In the genomic region with DNA sequence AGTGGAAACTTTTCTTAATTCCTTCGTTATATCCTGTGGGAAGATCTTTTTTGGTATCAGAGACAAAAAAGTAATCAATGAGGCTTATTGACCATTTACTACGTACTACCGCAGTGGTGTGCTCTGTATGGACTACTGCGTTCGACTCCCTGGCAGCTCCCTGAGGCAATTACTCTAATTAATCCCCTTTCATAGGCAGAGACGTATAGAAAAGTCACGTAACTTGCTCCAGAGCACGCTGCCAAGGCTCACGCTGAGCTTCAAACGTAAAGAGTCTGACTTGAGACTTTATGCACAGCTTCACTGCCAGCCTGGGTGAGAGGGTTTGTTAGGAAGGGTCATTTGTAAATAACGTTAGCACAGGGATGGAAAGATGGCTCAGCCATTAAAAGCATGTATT, we compare ENCODE assay signal across 18 mouse cellular contexts. TPM values are rescaled to one million over a fixed set of nuclear protein-coding genes. Genes with fewer than 3 reads are reported as not detected.
"Had no signal": no experiment of that assay in that cellular context is flagged by ENCODE, and none has a peak within 500 bp of the region (broad histone marks: within the 10 kb centered on the region; RNA-seq: fewer than 3 reads in every experiment).

No protein-coding gene starts in this region.

- H3K36me3 ChIP-seq: midbrain, embryonic 10.5 days; midbrain, embryonic 12.5 days; neural tube, embryonic 13.5 days; neural tube, embryonic 15.5 days; stomach, embryonic 15.5 days had no signal

- H3K4me1 ChIP-seq: midbrain, embryonic 10.5 days; neural tube, embryonic 15.5 days; stomach, embryonic 15.5 days had no signal

- ATAC-seq: midbrain, embryonic 16.5 days had no signal

- H3K4me2 ChIP-seq: lung, embryonic 14.5 days; midbrain, embryonic 12.5 days; neural tube, embryonic 13.5 days; neural tube, embryonic 15.5 days; stomach, embryonic 15.5 days had no signal

- DNase-seq: lung, adult 18-20 months; lung, embryonic 14.5 days; lung, postnatal 10 days; lung, postnatal 4 days; midbrain, embryonic 14.5 days; right cerebral cortex, adult 18-20 months; right cerebral cortex, postnatal 14 days; thymus, adult 2 months; thymus, postnatal 25 days; thymus, postnatal 4 days had no signal

- H3K27ac ChIP-seq: midbrain, embryonic 10.5 days; midbrain, embryonic 12.5 days; neural tube, embryonic 13.5 days; neural tube, embryonic 15.5 days; stomach, embryonic 15.5 days; stomach, postnatal 0 days had no signal

- H3K9ac ChIP-seq: lung, embryonic 14.5 days; midbrain, embryonic 12.5 days; neural tube, embryonic 13.5 days; neural tube, embryonic 15.5 days; stomach, embryonic 15.5 days had no signal

- H3K27me3 ChIP-seq: midbrain, embryonic 12.5 days; neural tube, embryonic 13.5 days; neural tube, embryonic 15.5 days; stomach, embryonic 15.5 days had no signal

- H3K9me3 ChIP-seq: midbrain, embryonic 10.5 days; midbrain, embryonic 12.5 days; neural tube, embryonic 13.5 days; neural tube, embryonic 15.5 days; stomach, embryonic 15.5 days had no signal

- H3K4me3 ChIP-seq: midbrain, embryonic 10.5 days; midbrain, embryonic 12.5 days; myocyte; neural tube, embryonic 13.5 days; neural tube, embryonic 15.5 days; stomach, embryonic 15.5 days had no signal

RNA-seq across cellular contexts. Expression of gene Tmem156, which starts 8.1 kb away (rescaled TPM):
- polyA plus RNA-seq: midbrain, embryonic 10.5 days; midbrain, embryonic 14.5 days; midbrain, embryonic 16.5 days; neural tube, embryonic 13.5 days; neural tube, embryonic 15.5 days had no signal
